Mouse (Mus musculus) midbrain, embryonic 10.5 days (tissue): ENCODE measurements at regions not wholly inside any gene's neighbourhood (a gene's known extent, or its start where the extent isn't known, plus 50 kb on each side); places are given as distances from the start of the nearest gene placed in this dataset.
A peak's percentile ranks its signal among the peaks of the same experiment; 100 is the strongest.

Source experiments
- DNase-seq: peaks from one replicate; pipeline ENCODE4 v3.0.0-alpha.2; 2017; ENCODE audit warnings: low spot score
- H3K27ac ChIP-seq: fragments of 300-500 bp; sonication (generic); replicated peaks from 2 replicates; pipeline ENCODE4 v1.5.1; 2016; ENCODE audit warnings: mild to moderate bottlenecking
- H3K27me3 ChIP-seq: fragments of 300-500 bp; sonication (generic); 2 replicates; pipeline ENCODE4 v1.6.1; 2016; ENCODE audit warnings: low read depth, mild to moderate bottlenecking; ENCODE audit not compliant: poor library complexity, severe bottlenecking
- H3K36me3 ChIP-seq: fragments of 300-500 bp; sonication (generic); 2 replicates; pipeline ENCODE4 v1.6.1; 2016; ENCODE audit warnings: mild to moderate bottlenecking, moderate library complexity
- H3K4me1 ChIP-seq: fragments of 300-500 bp; sonication (generic); 2 replicates; pipeline ENCODE4 v1.6.1; 2016
- H3K4me3 ChIP-seq: fragments of 300-500 bp; sonication (generic); 2 replicates; pipeline ENCODE4 v1.5.1; 2016; ENCODE audit warnings: mild to moderate bottlenecking, moderate library complexity
- H3K9me3 ChIP-seq: fragments of 300-500 bp; sonication (generic); replicated peaks from 2 replicates; pipeline ENCODE4 v1.6.1; 2016; ENCODE audit warnings: mild to moderate bottlenecking
- WGBS: fragments of 180-500 bp; shearing (Covaris S2); methylation state at CpG from one replicate; pipeline ENCODE4 v1.1.7; 2016; 5-methylcytosine and 5-hydroxymethylcytosine counted together

GRCm38 (mm10) chr7:125354956-125355355 is 89.5 kb upstream of the Kdm8 start:
- 89% methylated on average over 10 of the region's 10 CpGs for WGBS
- no peaks in the 10 kb centered on the region for H3K36me3 ChIP-seq
- no peak overlapping the region for H3K27ac ChIP-seq
- no peaks in the 10 kb centered on the region for H3K9me3 ChIP-seq
- H3K4me1 ChIP-seq: 0 out of 2 replicates have a peak, but pooled peaks cover 6% of the 10 kb centered on the region
- no peak for DNase-seq
- no peak overlapping the region for H3K4me3 ChIP-seq
- no peaks in the 10 kb centered on the region for H3K27me3 ChIP-seq

GRCm38 (mm10) chr7:125358016-125358415 is 86.5 kb upstream of the Kdm8 start:
- no peaks in the 10 kb centered on the region for H3K36me3 ChIP-seq
- no peak overlapping the region for H3K27ac ChIP-seq
- 83% methylated on average over 4 of the region's 4 CpGs for WGBS
- no peaks in the 10 kb centered on the region for H3K27me3 ChIP-seq
- DNase-seq: no peak
- 0 out of 2 replicates have a peak, but pooled peaks cover 6% of the 10 kb centered on the region for H3K4me1 ChIP-seq
- H3K9me3 ChIP-seq: no peaks in the 10 kb centered on the region
- no peak overlapping the region for H3K4me3 ChIP-seq

- Histone ChIP-seq H3K4me3 (no peak overlapping the region), H3K27me3 (no peaks in the 10 kb centered on the region), H3K9me3 (no peaks in the 10 kb centered on the region), H3K36me3 (no peaks in the 10 kb centered on the region), H3K27ac (no peak overlapping the region), H3K4me1 (no peaks in the 10 kb centered on the region; the same call in 1 of the 2 replicates)
- 74% methylated on average over 2 of the region's 2 CpGs for WGBS
- DNase-seq: no peak
These were observed 61.5 kb upstream of the Kdm8 start for GRCm38 (mm10) chr7:125383021-125383420.

GRCm38 (mm10) chr7:125384171-125384570 is 60.3 kb upstream of the Kdm8 start:
- no peak for DNase-seq
- H3K27ac ChIP-seq: no peak overlapping the region
- no peaks in the 10 kb centered on the region for H3K27me3 ChIP-seq
- H3K36me3 ChIP-seq: no peaks in the 10 kb centered on the region
- H3K9me3 ChIP-seq: no peaks in the 10 kb centered on the region
- 81% methylated on average over 4 of the region's 4 CpGs for WGBS
- H3K4me3 ChIP-seq: no peak overlapping the region
- no peaks in the 10 kb centered on the region for H3K4me1 ChIP-seq

- H3K9me3 ChIP-seq: no peaks in the 10 kb centered on the region
- H3K4me3 ChIP-seq: peak overlapping the region; percentile 55; the same call in 1 of the 2 replicates
- WGBS: 68% methylated on average over 3 of the region's 3 CpGs
- 0 out of 2 replicates have a peak overlapping the region, but pooled peaks have one; percentile 82 for H3K27ac ChIP-seq
- H3K4me1 ChIP-seq: peaks cover 10% of the 10 kb centered on the region
- peaks cover 29% of the 10 kb centered on the region for H3K27me3 ChIP-seq
- H3K36me3 ChIP-seq: no peaks in the 10 kb centered on the region
- peak; percentile 14 for DNase-seq
These were observed 51.9 kb upstream of the Kdm8 start for GRCm38 (mm10) chr7:125392536-125392935.

- no peak for DNase-seq
- Histone ChIP-seq H3K27me3 (peaks cover 29% of the 10 kb centered on the region), H3K27ac (peak overlapping the region; percentile 82), H3K9me3 (no peaks in the 10 kb centered on the region), H3K36me3 (no peaks in the 10 kb centered on the region), H3K4me3 (peak overlapping the region; percentile 55), H3K4me1 (peaks cover 10% of the 10 kb centered on the region)
- WGBS: under 1% methylated on average over 16 of the region's 16 CpGs
These were observed 51.2 kb upstream of the Kdm8 start for GRCm38 (mm10) chr7:125393228-125393627.

- under 1% methylated on average over 33 of the region's 33 CpGs for WGBS
- no peaks in the 10 kb centered on the region for H3K36me3 ChIP-seq
- H3K27ac ChIP-seq: peak overlapping the region; percentile 82
- peaks cover 10% of the 10 kb centered on the region for H3K4me1 ChIP-seq
- peaks cover 29% of the 10 kb centered on the region for H3K27me3 ChIP-seq
- no peaks in the 10 kb centered on the region for H3K9me3 ChIP-seq
- DNase-seq: peak; percentile 96
- peak overlapping the region; percentile 55 for H3K4me3 ChIP-seq
These were observed 50.7 kb upstream of the Kdm8 start for GRCm38 (mm10) chr7:125393654-125394346.
